Mouse (Mus musculus) adipose tissue, adult 10 weeks (tissue): ENCODE data around the gene Epha7. TPM values are rescaled to one million over a fixed set of nuclear protein-coding genes. Genes with fewer than 3 reads are reported as not detected.

Source experiments
- polyA plus RNA-seq: library from polyadenylated mRNA; stranded (reverse); fragments of 350-450 nt; fragmentation: Illumina TruSeq; extraction: RNeasy Lipid Tissue Mini Kit (QIAGEN cat#74804); gene quantifications from one replicate; pipeline ENCODE4 v1.2.3, GENCODE M21; 2014; ENCODE audit warnings: low read depth, low replicate concordance

Gene Epha7
- 0.32 TPM for polyA plus RNA-seq

DNA sequence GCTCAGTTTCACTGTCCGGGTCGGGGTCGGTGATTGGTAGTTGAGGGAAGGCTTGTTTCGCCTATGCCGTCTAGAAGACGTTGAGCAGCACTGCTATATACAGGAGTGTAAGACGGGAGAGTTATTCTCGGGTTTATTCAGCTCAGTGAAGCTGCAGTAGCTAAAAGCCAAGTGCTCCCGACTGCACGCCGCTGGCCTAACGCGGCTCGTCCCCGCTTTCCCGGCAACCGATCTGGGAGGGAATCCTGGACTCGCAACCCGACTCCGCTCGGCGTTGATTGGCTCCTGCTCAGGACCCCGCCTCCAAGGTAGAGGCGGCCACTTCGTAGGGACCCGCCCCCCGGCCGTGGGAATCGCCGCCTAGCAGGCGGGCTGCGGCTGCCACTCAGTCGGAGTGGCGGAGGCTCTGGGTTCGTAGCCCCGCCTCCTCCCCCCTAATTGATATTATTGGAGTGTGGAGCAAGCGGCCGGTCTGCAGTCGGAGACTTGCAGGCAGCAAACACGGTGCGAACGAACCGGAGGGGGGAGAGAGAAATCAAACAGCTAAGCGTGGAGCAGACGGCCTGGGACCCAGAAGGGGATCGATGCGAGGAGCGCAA, at the start of gene Epha7:
Gene Epha7 (plus strand): TSS at position 441 of the 599 bp plus-strand sequence.

